Mouse (Mus musculus): ENCODE results near the gene Gm13762.

GRCm38 (mm10) chr2:88992553-88992952 is 12.5 kb upstream of the Gm13762 start, which contains the start of gene Olfr1214:
- TF ChIP-seq EP300 (IDR thresholded peaks at IDR 0.05; ENCODE audit: insufficient read depth, low read depth, low read length) (no peak), POLR2A (IDR thresholded peaks at IDR 0.05; ENCODE audit: insufficient read depth, low read depth, low read length) (no peak)
